Mouse (Mus musculus) right cerebral cortex, postnatal 36 days (tissue): ENCODE results near the gene Ankef1.

Experiments
- DNase-seq, 2 experiments: peaks; one replicate each; pipeline ENCODE4 v3.0.0; 2022; ENCODE audit warnings: low spot score in 2 of 2, mixed read lengths in 1 of 2

The Ankef1 gene

GRCm38 (mm10) chr2:136501651-136502050 lies at the start of gene Ankef1:
Ankef1 (plus strand) TSS chr2:136501910.
- no peak for DNase-seq

- DNase-seq, result no peak
These were observed 45.2 kb upstream of the Ankef1 start for GRCm38 (mm10) chr2:136456468-136456867.

DNA sequence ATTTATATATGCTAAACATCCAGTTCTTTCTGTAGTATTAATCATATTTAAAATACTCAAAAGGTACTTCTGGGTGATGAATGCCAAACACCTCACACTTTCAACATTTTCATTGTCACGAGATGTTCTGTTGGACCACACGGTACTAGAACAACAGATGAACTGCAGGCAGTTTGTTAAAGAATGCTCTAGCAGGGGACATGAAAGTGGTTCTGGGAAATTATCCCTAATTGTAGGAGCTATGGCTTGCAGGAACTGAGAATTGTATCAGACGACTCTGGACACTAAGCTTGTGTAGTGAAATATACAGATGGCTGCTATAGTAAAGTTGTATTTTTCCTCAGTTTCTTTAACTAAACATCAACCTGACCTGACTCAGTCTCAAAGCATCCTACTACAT lies 44.8 kb upstream of the Ankef1 start:
- DNase-seq, result no peak

- no peak for DNase-seq
These were observed 24.1 kb upstream of the Ankef1 start for GRCm38 (mm10) chr2:136477656-136478055.

GRCm38 (mm10) chr2:136482269-136482668 lies 19.4 kb upstream of the Ankef1 start:
- no peak for DNase-seq

GRCm38 (mm10) chr2:136483058-136483457 lies 18.7 kb upstream of the Ankef1 start:
- DNase-seq, result no peak

GRCm38 (mm10) chr2:136484955-136485354 lies 16.8 kb upstream of the Ankef1 start:
- DNase-seq, result no peak

DNA sequence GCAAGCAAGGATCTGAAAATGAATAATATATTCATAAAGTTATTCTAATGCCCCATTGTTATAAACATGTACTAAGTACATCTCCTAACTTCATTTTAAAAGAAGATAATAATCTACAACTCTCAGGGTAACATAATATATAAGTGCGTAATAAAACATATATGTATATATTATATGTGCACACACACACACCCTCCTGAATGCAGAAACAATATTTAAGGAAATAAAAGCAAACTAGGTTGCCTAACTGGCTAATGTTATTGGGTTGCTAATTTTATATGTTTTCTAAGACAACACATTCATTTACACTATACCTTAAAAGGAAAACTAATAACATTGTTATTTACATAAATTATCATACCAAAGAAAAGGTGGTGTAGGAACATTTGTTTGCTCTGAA lies 16.3 kb upstream of the Ankef1 start:
- DNase-seq, result no peak

DNA sequence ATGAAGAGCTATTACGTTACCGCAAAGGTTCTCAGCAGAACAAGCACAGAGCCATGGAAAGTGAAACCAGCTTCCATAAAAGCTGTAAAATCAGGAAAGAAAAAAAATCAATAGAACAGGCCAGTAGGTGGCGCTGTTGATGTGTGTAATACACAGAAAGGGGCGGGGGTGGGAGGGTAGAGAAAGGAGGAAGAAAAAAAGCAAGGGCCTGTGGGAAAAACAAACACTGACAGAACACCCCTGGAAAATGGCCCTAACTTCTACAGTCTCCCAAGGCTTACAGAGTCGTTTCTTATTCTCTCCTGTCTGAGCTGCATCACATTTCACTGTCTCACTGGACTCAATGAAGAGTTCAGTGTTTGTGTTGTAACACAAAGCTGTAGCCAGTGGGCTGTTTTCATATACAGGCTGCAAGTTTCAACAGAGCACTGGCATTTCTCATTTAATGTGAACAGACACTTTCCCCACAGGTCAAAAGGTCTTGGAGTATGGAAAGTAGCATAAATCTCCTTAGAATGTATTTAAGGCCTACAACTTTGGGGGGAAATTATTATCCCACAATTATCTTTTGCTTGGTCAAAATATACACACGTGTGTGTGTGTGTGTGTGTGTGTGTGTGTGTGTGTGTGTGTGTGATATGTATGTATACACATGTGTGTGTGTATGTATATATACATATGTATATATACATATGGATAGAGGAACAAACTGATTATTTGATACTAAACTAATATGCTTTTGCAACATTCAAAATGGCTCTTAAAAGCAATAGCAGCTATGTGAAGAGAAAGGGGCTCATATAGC lies 15.7 kb upstream of the Ankef1 start:
- peak in 1 of 2 experiments; percentile 13 for DNase-seq

- DNase-seq, result no peak
These were observed 14.7 kb upstream of the Ankef1 start for GRCm38 (mm10) chr2:136486986-136487385.

DNA sequence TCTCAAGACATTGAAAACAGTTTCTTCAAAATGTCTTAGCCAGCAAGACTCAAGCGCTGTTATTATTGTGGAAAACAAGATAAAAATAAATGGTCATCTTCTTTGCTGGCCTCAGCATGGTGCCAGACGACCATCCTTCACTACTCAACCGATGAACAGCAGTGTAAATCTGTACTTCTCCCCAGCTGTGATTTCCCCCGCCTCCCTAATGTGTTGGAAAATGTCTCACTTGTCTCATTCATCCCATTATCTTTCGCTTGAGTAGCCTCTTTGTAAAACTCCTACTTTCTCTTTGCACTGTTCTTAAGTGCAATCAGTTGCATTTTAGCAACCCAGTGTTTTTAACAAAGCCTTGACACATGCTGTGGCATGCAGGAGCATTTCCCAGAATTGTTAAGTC lies 9.4 kb downstream of the Ankef1 start:
- no peak for DNase-seq

GRCm38 (mm10) chr2:136511756-136512155 lies 10.0 kb downstream of the Ankef1 start:
- DNase-seq, result no peak

- peak; percentile 31 to 32 for DNase-seq
These were observed 11.1 kb downstream of the Ankef1 start for GRCm38 (mm10) chr2:136512802-136513201.

DNA sequence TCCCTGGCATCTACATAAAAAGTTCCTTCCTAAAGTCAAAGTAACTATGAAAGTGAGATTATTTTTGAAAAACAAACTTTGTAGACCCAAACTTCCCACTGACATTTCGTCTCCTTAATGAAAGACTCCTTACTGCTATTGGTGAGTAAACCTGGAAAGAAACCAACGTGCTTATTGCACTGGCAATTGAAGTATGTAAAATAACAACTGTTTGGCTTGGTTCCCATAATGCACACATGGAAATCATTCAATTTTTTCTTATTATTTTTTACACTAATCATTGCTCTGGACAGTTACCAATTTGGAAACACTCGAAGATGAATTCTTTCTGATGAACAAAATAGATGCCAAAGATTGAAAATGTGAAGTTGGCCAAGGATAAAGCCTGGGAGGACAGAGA lies 12.1 kb downstream of the Ankef1 start:
- no peak for DNase-seq

DNA sequence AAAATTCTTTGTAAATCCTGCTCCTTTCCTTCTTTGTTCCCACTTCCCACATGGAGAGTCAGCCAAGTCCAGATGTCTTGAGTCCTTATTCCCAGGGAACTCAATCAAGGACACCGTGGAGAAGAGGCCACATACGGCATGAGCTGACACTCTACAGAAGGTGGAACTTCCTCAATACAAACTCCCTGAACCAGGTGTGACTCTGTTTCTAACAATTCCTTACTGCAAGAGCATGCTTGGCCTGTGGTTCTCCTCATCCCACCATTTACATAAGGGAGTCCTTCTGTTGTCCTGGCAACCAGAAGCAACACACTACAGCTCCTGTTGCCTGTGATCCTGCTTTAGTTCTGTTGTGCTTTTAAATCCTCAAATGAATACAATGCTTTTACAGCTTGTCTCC lies 13.8 kb downstream of the Ankef1 start:
- DNase-seq, result peak in 1 of 2 experiments; percentile 10

DNA sequence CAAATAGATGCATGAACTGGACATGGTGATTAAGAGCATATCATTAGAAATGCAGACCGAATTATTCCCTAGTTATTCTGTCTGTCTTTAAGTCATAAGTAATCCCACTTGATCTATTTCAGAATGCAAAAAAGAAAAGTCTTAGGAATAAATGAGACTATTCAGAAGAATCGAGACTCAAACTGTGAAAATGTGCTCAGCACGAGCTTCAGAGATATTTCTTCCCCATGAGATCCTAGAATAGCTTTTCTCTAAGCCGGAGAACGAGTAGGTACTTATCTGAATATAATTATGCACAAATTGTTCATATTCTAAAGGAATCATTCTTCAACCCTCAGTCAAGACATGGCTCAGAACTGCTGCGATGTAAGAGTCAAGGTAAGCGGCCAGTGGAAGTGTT lies 27.2 kb downstream of the Ankef1 start:
- no peak for DNase-seq

GRCm38 (mm10) chr2:136532033-136532432 lies 30.3 kb downstream of the Ankef1 start:
- peak; percentile 89 to 93 for DNase-seq

DNA sequence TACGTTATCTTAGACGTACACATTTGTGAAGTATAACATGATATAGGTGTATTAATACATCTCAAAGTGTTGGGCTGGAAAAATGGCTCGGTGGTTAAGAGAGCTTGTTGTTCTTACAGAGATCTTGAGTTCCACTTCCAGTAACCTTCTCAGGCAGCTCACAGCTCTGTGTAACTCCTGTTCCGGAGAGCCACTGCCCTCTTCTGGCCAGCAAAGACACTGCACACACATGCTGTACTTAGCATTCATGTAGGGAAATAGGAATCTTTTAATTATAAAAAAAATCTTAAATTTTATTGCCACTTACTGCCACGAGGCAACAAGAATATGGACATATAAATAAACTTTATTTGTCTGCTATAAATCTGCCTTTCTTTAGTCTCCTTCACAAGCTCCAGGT lies 56.3 kb downstream of the Ankef1 start:
- no peak for DNase-seq

DNA sequence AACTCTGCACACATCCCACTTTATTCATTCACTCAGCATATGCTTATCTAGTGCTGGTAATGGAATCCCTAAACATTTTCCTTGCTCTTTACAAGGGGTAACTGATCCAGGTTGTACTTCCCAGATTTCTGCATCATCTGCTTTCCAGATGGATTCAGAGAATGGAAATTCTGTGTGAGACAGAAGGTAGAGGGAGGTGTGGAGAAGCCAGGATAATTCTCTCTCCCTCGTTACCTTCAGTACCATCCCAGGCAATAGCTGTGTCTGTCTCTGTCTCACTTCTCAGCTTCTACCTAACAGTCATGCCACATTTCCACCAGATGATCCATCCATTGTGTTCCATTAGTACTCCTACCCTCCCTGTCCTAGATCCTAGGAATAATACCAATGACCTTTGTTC lies 60.6 kb downstream of the Ankef1 start:
- DNase-seq, result no peak

- DNase-seq, result no peak
These were observed 69.1 kb downstream of the Ankef1 start for GRCm38 (mm10) chr2:136570856-136571255.

GRCm38 (mm10) chr2:136582762-136583161 lies 81.1 kb downstream of the Ankef1 start:
- DNase-seq, result no peak

GRCm38 (mm10) chr2:136588811-136589210 lies 87.1 kb downstream of the Ankef1 start:
- no peak for DNase-seq

- peak in 1 of 2 experiments; percentile 22 for DNase-seq
These were observed 94.7 kb downstream of the Ankef1 start for GRCm38 (mm10) chr2:136596451-136596850.

DNA sequence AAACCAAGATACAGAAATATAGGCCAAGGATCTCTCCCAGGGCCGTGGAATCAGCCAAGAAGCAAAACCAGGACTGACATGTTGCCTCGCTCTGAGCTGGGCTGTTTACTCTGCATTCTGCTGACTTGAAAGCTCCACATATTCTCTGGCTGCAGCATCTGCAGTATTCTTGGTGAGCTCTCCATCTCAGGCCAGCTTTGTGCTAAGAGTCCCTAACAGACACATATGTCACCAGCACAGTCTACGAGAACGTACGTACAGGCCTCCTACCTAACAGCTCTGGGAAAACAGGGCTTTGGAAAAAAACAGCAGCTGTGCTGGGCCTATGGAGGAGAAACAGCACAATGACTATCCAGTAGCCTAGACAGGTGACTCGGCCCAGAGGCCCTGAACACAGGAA lies 97.0 kb downstream of the Ankef1 start:
- peak; percentile 11 to 37 for DNase-seq
